Mouse (Mus musculus) adipose tissue, adult 10 weeks (tissue): ENCODE data around the gene Lgmn. TPM values are rescaled to one million over a fixed set of nuclear protein-coding genes. Genes with fewer than 3 reads are reported as not detected.

ENCODE experiments used
- polyA plus RNA-seq: library from polyadenylated mRNA; stranded (reverse); fragments of 350-450 nt; fragmentation: Illumina TruSeq; extraction: RNeasy Lipid Tissue Mini Kit (QIAGEN cat#74804); gene quantifications from one replicate; pipeline ENCODE4 v1.2.3, GENCODE M21; 2014; ENCODE audit warnings: low read depth, low replicate concordance

Lgmn gene
- polyA plus RNA-seq: 107 TPM

GRCm38 (mm10) chr12:102439632-102440023 lies at the start of gene Lgmn:
Lgmn (minus strand) TSS chr12:102439813.

GRCm38 (mm10) chr12:102468894-102469764 lies 29.5 kb upstream of the Lgmn start, which contains the start of gene Golga5:
Golga5 (plus strand) TSS chr12:102469135.

Other genes with a start within 250 kb of the Lgmn start
- gene Rin3, start 156.8 kb downstream of the Lgmn start, polyA plus RNA-seq: 14.3 TPM
- 43.5 TPM for gene Golga5, start 29.3 kb upstream of the Lgmn start, polyA plus RNA-seq
- gene Chga, start 115.2 kb upstream of the Lgmn start, polyA plus RNA-seq: 0.16 TPM